Mouse (Mus musculus) 416B (cell line): Measurements from ENCODE around the gene Arf6.
A peak's percentile ranks its signal among the peaks of the same experiment; 100 is the strongest.
"Not testable (repeated sequence)": the region's sequence is repeated elsewhere in the genome, so short reads cannot be mapped to it uniquely, and the experiment has no call there.

Source experiments
- DNase-seq: peaks from one replicate; pipeline ENCODE4 v3.0.0; 2011; ENCODE audit warnings: low read depth

Gene Arf6

DNA sequence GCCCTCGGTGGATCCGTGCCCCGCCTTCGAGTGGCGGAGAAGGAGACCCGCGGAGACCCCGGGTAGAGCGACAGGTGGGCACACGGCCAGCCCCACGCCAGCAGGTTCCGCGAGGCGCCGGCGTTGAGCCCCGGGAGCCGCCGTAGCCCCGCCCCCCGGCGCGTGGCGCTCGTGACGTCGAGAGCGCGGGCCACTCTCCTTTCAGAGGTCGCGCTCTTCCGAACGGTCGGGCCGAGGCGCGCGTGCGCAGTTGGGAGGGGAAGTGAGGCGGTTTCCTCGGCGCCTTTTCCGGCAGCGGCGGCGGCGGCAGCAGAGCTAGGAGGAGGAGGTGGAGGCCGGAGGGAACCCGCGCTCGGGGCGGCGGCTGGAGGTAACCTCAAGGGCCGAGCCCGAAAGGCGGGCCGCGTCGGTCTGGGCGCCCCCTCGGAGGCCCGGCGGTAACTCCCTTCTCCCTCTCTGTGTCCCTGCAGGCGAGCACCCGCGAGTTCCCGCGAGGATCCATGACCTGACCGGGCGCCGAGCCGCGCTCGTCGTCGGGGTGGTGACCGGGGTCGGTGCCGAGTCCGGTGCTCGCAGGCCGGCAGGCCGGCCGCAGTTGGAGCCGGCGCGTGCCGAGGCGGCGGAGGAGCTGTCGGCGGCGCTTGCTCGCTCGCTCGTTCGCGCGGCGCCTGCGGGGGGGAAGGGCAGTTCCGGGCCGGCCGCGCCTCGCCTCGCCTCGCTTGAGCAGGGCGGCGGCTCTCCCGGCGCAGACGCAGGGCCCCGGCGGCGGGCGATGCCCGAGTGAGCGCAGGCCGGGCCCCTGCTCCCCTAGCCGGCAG lies at the start of gene Arf6, which contains the start of gene Gm9887:
TSS of gene Arf6 (plus strand) at position 297 of the 818 bp plus-strand sequence.
TSS of gene Gm9887 (minus strand) at position 605 of the 818 bp plus-strand sequence.
- peak; percentile 95 for DNase-seq

DNA sequence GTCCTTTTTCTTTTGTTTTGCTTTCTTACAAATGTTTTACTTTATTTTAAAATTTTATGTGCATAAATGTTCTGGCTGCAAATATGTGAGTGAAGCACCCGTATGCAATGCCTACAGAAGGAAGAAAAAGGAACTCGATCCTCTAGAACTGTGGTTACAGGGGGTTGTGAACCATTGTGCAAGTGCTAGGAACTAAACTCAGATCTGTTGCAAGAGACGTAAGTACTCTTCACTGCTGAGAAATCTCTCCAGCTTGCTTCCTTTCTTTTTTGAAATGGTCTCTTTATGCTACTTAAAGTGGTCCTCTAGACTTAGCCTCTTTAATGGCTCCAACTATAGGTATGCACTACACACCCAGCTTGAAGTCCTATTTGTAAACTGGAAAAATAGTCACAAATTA lies 40.8 kb upstream of the Arf6 start:
- DNase-seq = peak; percentile 61

GRCm38 (mm10) chr12:69332147-69332546 lies 39.8 kb upstream of the Arf6 start:
- no peak for DNase-seq

- DNase-seq = peak; percentile 73
Observed at GRCm38 (mm10) chr12:69333547-69333946, 38.4 kb upstream of the Arf6 start.

DNA sequence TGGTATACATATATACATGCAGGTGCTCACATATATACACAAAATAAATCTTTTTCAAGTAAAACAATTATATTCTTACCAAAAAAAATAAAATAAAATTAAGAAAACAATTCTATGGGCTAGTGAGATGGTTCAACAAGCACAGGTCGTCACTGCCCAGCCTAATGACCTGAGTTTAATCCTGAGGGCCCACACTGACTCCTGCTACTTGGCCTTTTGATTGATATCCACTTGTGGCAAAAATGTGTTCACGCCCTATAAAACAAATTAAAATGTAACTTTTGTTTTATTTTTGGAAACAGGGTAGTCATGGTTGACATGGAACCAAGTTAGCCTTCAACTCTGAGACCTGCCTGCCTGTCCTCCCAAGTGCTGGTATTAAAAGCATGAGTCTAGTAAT lies 22.0 kb upstream of the Arf6 start:
- DNase-seq = no peak

DNA sequence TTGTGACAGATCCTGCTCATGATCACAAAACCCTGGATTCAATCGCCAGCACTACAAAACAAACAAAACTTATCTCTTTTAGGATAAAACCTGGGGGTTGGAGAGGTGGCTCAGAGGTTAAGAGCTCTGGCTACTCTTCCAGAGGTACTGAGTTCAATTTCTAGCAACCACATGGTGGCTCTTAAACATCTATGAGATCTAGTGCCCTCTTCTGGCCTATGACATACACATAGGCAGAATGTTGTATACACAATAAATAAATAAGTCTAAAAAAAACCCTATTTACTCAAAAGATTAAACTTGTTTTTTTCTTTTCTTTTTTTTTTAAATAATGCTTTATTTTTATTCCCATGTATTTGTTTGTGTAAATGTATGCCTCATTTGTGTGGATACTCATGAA lies 20.3 kb upstream of the Arf6 start:
- DNase-seq = peak; percentile 67

GRCm38 (mm10) chr12:69356546-69357299 lies 15.2 kb upstream of the Arf6 start, which contains the start of gene Nemf:
TSS of gene Nemf (minus strand) at chr12:69357165.
- peak; percentile 88 for DNase-seq

- no peak for DNase-seq
Observed at GRCm38 (mm10) chr12:69357300-69357646, 14.7 kb upstream of the Arf6 start.

GRCm38 (mm10) chr12:69360655-69360996 lies 11.3 kb upstream of the Arf6 start:
- DNase-seq = peak; percentile 93

GRCm38 (mm10) chr12:69360997-69361899 lies 10.7 kb upstream of the Arf6 start:
- DNase-seq = peak; percentile 99

GRCm38 (mm10) chr12:69361919-69362318 lies 10.0 kb upstream of the Arf6 start:
- no peak for DNase-seq

GRCm38 (mm10) chr12:69362388-69362787 lies 9.6 kb upstream of the Arf6 start:
- DNase-seq = peak; percentile 92

GRCm38 (mm10) chr12:69363110-69363509 lies 8.8 kb upstream of the Arf6 start:
- DNase-seq = not testable (repeated sequence)

DNA sequence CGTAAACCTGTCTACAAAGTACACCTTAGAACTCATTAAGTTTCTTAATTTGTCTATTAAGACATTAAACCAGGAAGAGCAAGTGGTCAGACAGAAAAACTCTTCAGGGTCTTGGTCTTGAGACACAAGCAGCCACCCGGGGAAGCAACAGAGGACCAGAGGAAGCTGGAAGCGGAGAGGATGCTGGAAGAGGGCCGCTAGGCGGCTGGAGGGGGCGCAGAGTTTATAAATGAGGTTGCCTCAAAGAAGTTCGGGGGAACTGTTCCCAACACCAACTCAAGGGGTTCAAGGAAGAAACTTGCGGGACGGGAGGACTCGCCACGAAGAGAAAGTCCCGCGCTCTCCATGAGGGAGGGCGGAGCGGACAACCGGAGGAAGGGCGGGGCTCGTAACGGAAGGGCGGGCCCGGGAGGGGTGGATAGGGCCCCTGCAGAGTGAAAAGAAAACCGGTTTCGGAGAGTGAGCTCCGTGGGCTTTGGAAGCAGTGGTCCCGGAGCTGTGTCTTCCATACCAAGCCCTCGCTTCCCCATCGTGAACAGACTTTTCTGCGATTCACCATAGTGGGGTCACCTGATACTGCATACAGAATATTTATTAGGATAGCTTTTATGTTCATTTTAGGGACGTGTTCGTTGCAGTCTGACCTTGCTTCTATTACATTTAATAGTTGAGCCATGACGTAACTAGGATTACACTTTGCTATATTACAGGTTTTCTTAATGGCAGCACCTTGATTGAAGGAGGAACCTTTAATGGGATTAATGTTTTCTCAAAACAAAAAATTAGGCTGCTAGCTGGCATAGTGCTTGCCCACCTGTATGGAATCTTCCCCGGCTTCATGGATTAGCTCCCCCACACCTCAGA lies 7.8 kb upstream of the Arf6 start:
- DNase-seq = peak; percentile 83

GRCm38 (mm10) chr12:69365757-69366156 lies 6.2 kb upstream of the Arf6 start:
- DNase-seq = no peak

DNA sequence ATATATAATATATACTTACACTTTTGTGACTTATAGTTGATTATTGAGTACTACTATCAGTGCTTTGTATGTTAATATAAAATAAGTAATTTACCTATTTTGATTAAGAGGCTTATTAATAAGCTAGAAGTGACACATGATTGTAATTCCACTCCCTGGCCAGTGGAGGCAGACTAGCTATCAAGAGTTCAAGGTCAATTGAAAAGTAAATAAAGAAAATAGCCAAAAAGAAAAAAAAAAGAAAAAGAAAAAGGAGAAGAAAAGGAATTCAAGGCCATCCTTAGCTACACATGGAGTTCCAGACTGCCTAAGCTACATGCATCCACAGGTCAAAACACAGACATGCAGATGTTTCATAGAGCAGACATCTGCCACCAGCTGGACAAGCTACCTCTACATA lies 5.5 kb upstream of the Arf6 start:
- DNase-seq = peak; percentile 50

- DNase-seq = no peak
Observed at GRCm38 (mm10) chr12:69367557-69367956, 4.4 kb upstream of the Arf6 start.

GRCm38 (mm10) chr12:69370936-69371335 lies 1.0 kb upstream of the Arf6 start:
- no peak for DNase-seq

- peak; percentile 90 for DNase-seq
Observed at GRCm38 (mm10) chr12:69371421-69371853, 513 bp upstream of the Arf6 start.

DNA sequence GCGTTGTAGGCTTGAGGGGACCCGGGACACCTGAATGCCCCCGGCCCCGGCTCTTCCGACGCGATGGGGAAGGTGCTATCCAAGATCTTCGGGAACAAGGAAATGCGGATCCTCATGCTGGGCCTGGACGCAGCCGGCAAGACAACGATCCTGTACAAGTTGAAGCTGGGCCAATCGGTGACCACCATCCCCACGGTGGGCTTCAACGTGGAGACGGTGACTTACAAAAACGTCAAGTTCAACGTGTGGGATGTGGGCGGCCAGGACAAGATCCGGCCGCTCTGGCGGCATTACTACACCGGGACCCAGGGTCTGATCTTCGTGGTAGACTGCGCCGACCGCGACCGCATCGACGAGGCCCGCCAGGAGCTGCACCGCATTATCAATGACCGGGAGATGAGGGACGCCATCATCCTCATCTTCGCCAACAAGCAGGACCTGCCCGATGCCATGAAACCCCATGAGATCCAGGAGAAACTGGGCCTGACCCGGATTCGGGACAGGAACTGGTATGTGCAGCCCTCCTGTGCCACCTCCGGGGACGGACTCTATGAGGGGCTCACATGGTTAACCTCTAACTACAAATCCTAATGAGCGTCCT lies 881 bp downstream of the Arf6 start:
- DNase-seq = peak; percentile 50
